Mouse (Mus musculus) MEL (cell line): Measurements from ENCODE around the gene Ephb2. TPM values are rescaled to one million over a fixed set of nuclear protein-coding genes. Genes with fewer than 3 reads are reported as not detected.

Experiments
- DNase-seq: peaks from one replicate; pipeline ENCODE4 v3.0.0; 2011; ENCODE audit warnings: low read depth, low spot score
- H3K27ac ChIP-seq: 2 replicates; pipeline ENCODE4 v1.5.1; 2012; ENCODE audit warnings: low read depth, mild to moderate bottlenecking, control low read depth, low read length, moderate library complexity; ENCODE audit not compliant: control insufficient read depth
- H3K27me3 ChIP-seq, 2 experiments: fragments of 150-350 bp in 1 of 2; sonication (generic) in 1 of 2; 2 replicates each; pipeline ENCODE4 v1.6.1; 2012; ENCODE audit warnings: low read length in 2 of 2, mild to moderate bottlenecking in 2 of 2, improper control_type of control experiment in 1 of 2, moderate library complexity in 1 of 2; ENCODE audit not compliant: insufficient read depth in 2 of 2, control insufficient read depth in 1 of 2
- H3K36me3 ChIP-seq, 2 experiments: 2 replicates each; pipeline ENCODE4 v1.6.1; 2012 to 2014; ENCODE audit warnings: low read length in 2 of 2, improper control_type of control experiment in 1 of 2, inconsistent platforms in 1 of 2, mild to moderate bottlenecking in 1 of 2; ENCODE audit not compliant: insufficient read depth in 2 of 2, control insufficient read depth in 1 of 2
- H3K4me1 ChIP-seq, 2 experiments: fragments of 150-350 bp in 1 of 2; sonication (generic) in 1 of 2; 2 replicates each; pipeline ENCODE4 v1.6.1; 2012; ENCODE audit warnings: low read length in 2 of 2, improper control_type of control experiment in 1 of 2, mild to moderate bottlenecking in 1 of 2; ENCODE audit not compliant: insufficient read depth in 2 of 2, control insufficient read depth in 1 of 2
- H3K4me3 ChIP-seq, 2 experiments: fragments of 150-350 bp in 1 of 2; sonication (generic) in 1 of 2; 2 replicates each; pipeline ENCODE4 v1.5.1; 2012; ENCODE audit warnings: low read depth in 2 of 2, low read length in 2 of 2, mild to moderate bottlenecking in 2 of 2, moderate library complexity in 2 of 2, control low read depth in 1 of 2, improper control_type of control experiment in 1 of 2; ENCODE audit not compliant: control insufficient read depth in 1 of 2, insufficient read depth in 1 of 2
- H3K79me2 ChIP-seq: 2 replicates; pipeline ENCODE4 v1.6.1; 2012; ENCODE audit warnings: mild to moderate bottlenecking, low read length, moderate library complexity; ENCODE audit not compliant: control insufficient read depth, poor library complexity, insufficient read depth
- H3K9ac ChIP-seq: 2 replicates; pipeline ENCODE4 v1.6.1; 2012; ENCODE audit warnings: low read depth, mild to moderate bottlenecking, control low read depth, low read length, moderate library complexity; ENCODE audit not compliant: control insufficient read depth, poor library complexity, severe bottlenecking
- H3K9me3 ChIP-seq: fragments of 150-350 bp; sonication (generic); replicated peaks from 2 replicates; pipeline ENCODE4 v1.6.1; 2012; ENCODE audit warnings: mild to moderate bottlenecking, low read length, improper control_type of control experiment, moderate library complexity; ENCODE audit not compliant: insufficient read depth
- CTCF ChIP-seq, 3 experiments: IDR thresholded peaks in 2 of 3; conservative IDR thresholded peaks in 1 of 3; 2 replicates each; pipeline ENCODE4 v1.5.1; 2011 to 2012; ENCODE audit warnings: low read length in 3 of 3, low read depth in 2 of 3, mild to moderate bottlenecking in 2 of 3, improper control_type of control experiment in 1 of 3, inconsistent platforms in 1 of 3, mixed read lengths in 1 of 3, moderate library complexity in 1 of 3; ENCODE audit not compliant: control insufficient read depth in 1 of 3, insufficient read depth in 1 of 3, poor library complexity in 1 of 3, severe bottlenecking in 1 of 3
- EP300 ChIP-seq, 2 experiments: IDR thresholded peaks; 2 replicates each; pipeline ENCODE4 v1.6.1; 2011; ENCODE audit warnings: improper control_type of control experiment in 2 of 2, low read length in 2 of 2, low read depth in 1 of 2, mild to moderate bottlenecking in 1 of 2
- ETS1 ChIP-seq: IDR thresholded peaks from 2 replicates; pipeline ENCODE4 v1.6.1; 2012; ENCODE audit warnings: low read depth, mild to moderate bottlenecking, inconsistent platforms, low read length, improper control_type of control experiment, moderate library complexity
- GABPA ChIP-seq: IDR thresholded peaks from 2 replicates; pipeline ENCODE4 v1.6.1; 2012; ENCODE audit warnings: low read depth, mild to moderate bottlenecking, inconsistent platforms, low read length, improper control_type of control experiment, moderate library complexity
- HCFC1 ChIP-seq: IDR thresholded peaks from 2 replicates; pipeline ENCODE4 v1.6.1; 2012; ENCODE audit warnings: low read depth, mild to moderate bottlenecking, inconsistent platforms, low read length, improper control_type of control experiment, moderate library complexity
- MAFK ChIP-seq: IDR thresholded peaks from 2 replicates; pipeline ENCODE4 v1.6.1; 2011; ENCODE audit warnings: low read depth, mild to moderate bottlenecking, low read length, improper control_type of control experiment, borderline replicate concordance
- MAZ ChIP-seq: IDR thresholded peaks from 2 replicates; pipeline ENCODE4 v1.6.1; 2012; ENCODE audit warnings: low read depth, mild to moderate bottlenecking, inconsistent platforms, low read length, improper control_type of control experiment
- MXI1 ChIP-seq: IDR thresholded peaks from 2 replicates; pipeline ENCODE4 v1.6.1; 2011; ENCODE audit warnings: mild to moderate bottlenecking, low read depth, low read length, improper control_type of control experiment
- MYC ChIP-seq: IDR thresholded peaks from 2 replicates; pipeline ENCODE4 v1.6.1; 2011; ENCODE audit warnings: low read depth, mild to moderate bottlenecking, low read length, improper control_type of control experiment, moderate library complexity
- NELFE ChIP-seq: IDR thresholded peaks from 2 replicates; pipeline ENCODE4 v1.6.1; 2011; ENCODE audit warnings: low read depth, low read length, improper control_type of control experiment
- NRF1 ChIP-seq: IDR thresholded peaks from 2 replicates; pipeline ENCODE4 v1.6.1; 2014; ENCODE audit warnings: low read depth, mild to moderate bottlenecking, inconsistent platforms, low read length, improper control_type of control experiment, moderate library complexity; ENCODE audit not compliant: poor library complexity, insufficient read depth, severe bottlenecking
- POLR2A ChIP-seq, 2 experiments: IDR thresholded peaks; 2 replicates each; pipeline ENCODE4 v1.6.1; 2011 to 2012; ENCODE audit warnings: low read length in 2 of 2, mild to moderate bottlenecking in 2 of 2, control low read depth in 1 of 2, improper control_type of control experiment in 1 of 2, low read depth in 1 of 2, moderate library complexity in 1 of 2; ENCODE audit not compliant: control insufficient read depth in 1 of 2, insufficient read depth in 1 of 2, poor library complexity in 1 of 2
- POLR2AphosphoS2 ChIP-seq: IDR thresholded peaks from 2 replicates; pipeline ENCODE4 v1.6.1; 2011; ENCODE audit warnings: low read length, improper control_type of control experiment
- POLR2AphosphoS5 ChIP-seq: IDR thresholded peaks from 2 replicates; pipeline ENCODE4 v1.6.1; 2012; ENCODE audit warnings: low read depth, borderline replicate concordance, mild to moderate bottlenecking, inconsistent platforms, low read length, moderate library complexity, mixed read lengths
- RAD21 ChIP-seq: IDR thresholded peaks from 2 replicates; pipeline ENCODE4 v1.6.1; 2011; ENCODE audit warnings: mild to moderate bottlenecking, low read depth, low read length, improper control_type of control experiment
- SIN3A ChIP-seq: IDR thresholded peaks from 2 replicates; pipeline ENCODE4 v1.6.1; 2012; ENCODE audit warnings: low read length, improper control_type of control experiment, inconsistent platforms
- SMC3 ChIP-seq: IDR thresholded peaks from 2 replicates; pipeline ENCODE4 v1.6.1; 2011; ENCODE audit warnings: low read depth, low read length, improper control_type of control experiment
- TAL1 ChIP-seq: IDR thresholded peaks from 2 replicates; pipeline ENCODE4 v1.6.1; 2012; ENCODE audit warnings: mild to moderate bottlenecking, inconsistent platforms, low read length, moderate library complexity, mixed read lengths
- TBP ChIP-seq: IDR thresholded peaks from 2 replicates; pipeline ENCODE4 v1.8.0; 2011; ENCODE audit warnings: low read depth, low read length, improper control_type of control experiment
- UBTF ChIP-seq: IDR thresholded peaks from 2 replicates; pipeline ENCODE4 v1.6.1; 2012; ENCODE audit warnings: low read depth, mild to moderate bottlenecking, inconsistent platforms, low read length, improper control_type of control experiment, moderate library complexity, borderline replicate concordance; ENCODE audit not compliant: insufficient read depth
- ZNF384 ChIP-seq: IDR thresholded peaks from 2 replicates; pipeline ENCODE4 v1.6.1; 2012; ENCODE audit warnings: low read depth, mild to moderate bottlenecking, inconsistent platforms, low read length, improper control_type of control experiment
- polyA plus RNA-seq, 2 experiments: library from polyadenylated mRNA; stranded (reverse) in 1 of 2; unstranded in 1 of 2; fragments of >175 nt in 1 of 2; fragments of >200 nt in 1 of 2; gene quantifications; 2 replicates each; pipeline versions ENCODE4 v1.2.1 to v1.2.4; 2012; ENCODE audit warnings: low replicate concordance in 2 of 2, low read depth in 1 of 2; ENCODE audit not compliant: insufficient read length in 2 of 2, insufficient read depth in 1 of 2, missing spikeins in 1 of 2
- total RNA-seq: library from RNA; depleted of rRNA; stranded (reverse); fragments of 300-350 nt; gene quantifications from 2 replicates; pipeline ENCODE4 v1.2.3, GENCODE M21; 2012

Gene Ephb2
- total and polyA plus RNA-seq, 3 experiments, result 1.9 to 4.1 TPM; not detected in 1

DNA sequence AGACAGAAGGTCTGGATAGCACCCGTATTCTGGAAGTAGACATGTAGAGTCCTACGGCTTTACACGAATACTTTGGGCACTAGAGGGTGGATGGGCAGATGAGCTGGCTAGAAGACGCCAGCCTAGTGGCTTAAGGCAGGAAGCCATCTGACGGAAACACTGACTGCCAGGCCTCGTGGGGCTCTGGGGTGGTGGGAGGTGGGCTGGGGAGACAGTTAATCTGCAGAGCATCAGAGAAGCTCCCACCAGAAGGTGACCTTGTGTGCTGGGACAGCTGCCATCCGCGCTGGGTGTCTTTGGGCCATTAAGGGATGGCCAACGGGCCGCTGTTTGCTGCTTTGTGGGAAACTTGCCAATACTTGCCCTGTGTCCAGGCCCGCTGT lies 183.3 kb downstream of the Ephb2 start:
- H3K9ac ChIP-seq, result peak overlapping the region; percentile 75
- peak; percentile 73 for DNase-seq
- peaks cover 0 to 30% of the 10 kb centered on the region in 2 experiments; a peak in 2 of 4 replicates for H3K4me1 ChIP-seq
- no peak for TF ChIP-seq MYC
- TF ChIP-seq POLR2AphosphoS5, result no peak
- TF ChIP-seq MAZ, result no peak
- TF ChIP-seq HCFC1, result no peak
- no peak for TF ChIP-seq UBTF
- no peak for TF ChIP-seq CTCF (IDR thresholded peaks at IDR 0.05 in 2 of 3, conservative IDR thresholded peaks at IDR 0.05 in 1 of 3; ENCODE audit: control insufficient read depth in 1 of 3, insufficient read depth in 1 of 3, low read depth in 2 of 3, low read length in 3 of 3, poor library complexity in 1 of 3, severe bottlenecking in 1 of 3)
- TF ChIP-seq RAD21, result no peak
- TF ChIP-seq GABPA, result no peak
- no peak for TF ChIP-seq POLR2AphosphoS2
- no peak for TF ChIP-seq EP300 (IDR thresholded peaks at IDR 0.05; ENCODE audit: low read depth in 1 of 2, low read length in 2 of 2)
- no peak for TF ChIP-seq TBP
- no peak for TF ChIP-seq SMC3
- no peak for TF ChIP-seq MXI1
- no peak for TF ChIP-seq ZNF384
- no peaks in the 10 kb centered on the region for H3K27me3 ChIP-seq
- peaks cover 2% of the 10 kb centered on the region for H3K79me2 ChIP-seq
- H3K27ac ChIP-seq, result peak overlapping the region; percentile 99
- H3K9me3 ChIP-seq, result no peaks in the 10 kb centered on the region
- peaks cover 0 to 10% of the 10 kb centered on the region in 2 experiments; a peak in 2 of 4 replicates for H3K36me3 ChIP-seq
- peak overlapping the region; percentile 36 to 74 for H3K4me3 ChIP-seq

DNA sequence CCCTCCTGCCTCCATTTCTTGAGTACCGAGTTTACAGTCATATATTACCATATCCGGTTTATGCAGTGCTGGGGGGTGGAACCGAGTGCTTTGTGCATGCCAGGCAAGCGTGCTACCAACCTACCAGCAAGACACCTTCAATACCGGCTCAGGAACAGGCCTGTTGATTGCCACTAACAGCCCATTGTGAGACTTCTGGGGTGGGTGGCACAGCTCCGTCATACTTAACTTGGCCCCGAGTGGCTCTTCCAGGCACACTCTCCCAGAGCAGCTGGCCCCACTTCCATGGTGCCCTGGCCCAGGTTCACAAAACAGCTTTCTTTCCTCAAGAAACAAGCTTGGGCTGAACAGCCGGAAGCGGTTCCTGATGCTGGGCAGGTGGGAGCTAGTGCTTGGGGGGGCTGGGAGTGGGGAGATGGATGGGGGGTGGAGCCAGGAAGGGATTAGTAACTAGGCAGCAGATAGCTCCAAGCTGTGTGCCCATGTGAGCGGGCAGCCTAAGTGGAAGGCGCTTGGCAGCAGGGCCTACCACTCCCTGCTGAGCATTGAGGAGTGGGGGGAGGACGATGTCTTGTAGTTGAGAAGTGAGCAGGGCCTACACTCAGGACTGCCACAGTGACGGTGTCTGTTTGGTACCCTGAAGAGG lies 183.8 kb downstream of the Ephb2 start:
- peak overlapping the region; percentile 37 to 74 for H3K4me3 ChIP-seq
- H3K79me2 ChIP-seq, result peaks cover 2% of the 10 kb centered on the region
- no peak for DNase-seq
- H3K9ac ChIP-seq, result peak overlapping the region; percentile 75
- H3K27me3 ChIP-seq, result no peaks in the 10 kb centered on the region
- H3K36me3 ChIP-seq, result peaks cover 0 to 6% of the 10 kb centered on the region in 2 experiments; a peak in 2 of 4 replicates
- no peaks in the 10 kb centered on the region for H3K9me3 ChIP-seq
- peak; percentile 41 for TF ChIP-seq SIN3A
- 0 out of 2 replicates have a peak, but pooled peaks have one; percentile 15 for TF ChIP-seq MYC
- no peak for TF ChIP-seq MAFK
- 0 out of 4 replicates have a peak, but pooled peaks of 1 of the 2 experiments have one; percentile 9 for TF ChIP-seq POLR2A (IDR thresholded peaks at IDR 0.05; ENCODE audit: control insufficient read depth in 1 of 2, insufficient read depth in 1 of 2, low read depth in 1 of 2, low read length in 2 of 2, poor library complexity in 1 of 2)
- TF ChIP-seq NRF1, result no peak
- TF ChIP-seq RAD21, result no peak
- TF ChIP-seq ETS1, result 0 out of 2 replicates have a peak, but pooled peaks have one; percentile 7
- peak; percentile 64 for TF ChIP-seq NELFE
- 0 out of 2 replicates have a peak, but pooled peaks have one; percentile 9 for TF ChIP-seq MAZ
- no peak for TF ChIP-seq TAL1
- H3K27ac ChIP-seq, result peak overlapping the region; percentile 99
- H3K4me1 ChIP-seq, result peaks cover 0 to 25% of the 10 kb centered on the region in 2 experiments; a peak in 2 of 4 replicates
